Mouse (Mus musculus): Measurements from ENCODE around the gene Mrps10.
"Not testable (repeated sequence)": the region's sequence is repeated elsewhere in the genome, so short reads cannot be mapped to it uniquely, and the experiment has no call there.

The Mrps10 gene

DNA sequence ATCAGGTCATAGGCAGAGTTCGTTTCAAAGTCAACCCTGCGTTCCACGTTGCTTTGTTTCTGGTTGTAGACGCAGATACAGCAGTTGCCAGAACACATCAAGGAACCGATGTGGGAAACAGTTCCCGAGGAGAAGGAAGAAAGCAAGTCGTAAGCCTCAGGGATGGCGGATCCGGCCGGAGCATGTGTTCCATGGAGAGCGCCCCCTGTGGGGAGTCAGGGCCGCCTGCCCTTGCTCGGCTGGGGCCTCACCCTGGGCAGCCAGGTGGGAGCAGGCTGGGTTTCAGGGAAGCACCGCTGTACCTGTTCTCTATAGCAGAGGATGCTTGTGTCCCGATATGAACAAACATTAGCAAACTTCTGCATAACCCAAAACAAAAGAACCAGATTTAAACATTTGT, 9.4 kb downstream of the Mrps10 start:
- in situ Hi-C loops (cut with MboI; ENCODE audit: low sequenced_read_pairs): loop anchor here (25.0 kb wide), 1 partner anchor 109 kb away; no protein-coding TSS in a partner anchor

DNA sequence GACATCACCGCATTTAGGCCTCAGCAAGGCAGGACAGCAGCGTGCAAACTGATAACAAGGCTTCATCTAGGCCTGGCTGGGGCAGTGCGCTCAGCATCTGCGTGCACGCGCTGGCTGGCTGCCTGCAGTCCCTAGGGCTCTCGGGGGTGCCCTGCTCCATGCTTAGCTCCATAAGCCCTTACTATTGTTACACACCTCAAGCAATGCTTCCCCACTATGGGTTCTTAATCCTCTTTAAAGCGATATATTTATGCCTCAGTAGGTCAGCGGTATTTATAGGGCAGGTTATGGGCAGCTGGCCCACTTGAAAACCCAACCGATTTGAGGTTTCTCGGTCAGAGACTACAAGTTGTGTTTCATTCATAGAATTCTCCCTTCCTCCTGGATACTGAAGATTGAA, 13.2 kb downstream of the Mrps10 start:
- in situ Hi-C loops (cut with MboI; ENCODE audit: low sequenced_read_pairs): loop anchor here (25.0 kb wide), 1 partner anchor 105 kb away; no protein-coding TSS in a partner anchor

DNA sequence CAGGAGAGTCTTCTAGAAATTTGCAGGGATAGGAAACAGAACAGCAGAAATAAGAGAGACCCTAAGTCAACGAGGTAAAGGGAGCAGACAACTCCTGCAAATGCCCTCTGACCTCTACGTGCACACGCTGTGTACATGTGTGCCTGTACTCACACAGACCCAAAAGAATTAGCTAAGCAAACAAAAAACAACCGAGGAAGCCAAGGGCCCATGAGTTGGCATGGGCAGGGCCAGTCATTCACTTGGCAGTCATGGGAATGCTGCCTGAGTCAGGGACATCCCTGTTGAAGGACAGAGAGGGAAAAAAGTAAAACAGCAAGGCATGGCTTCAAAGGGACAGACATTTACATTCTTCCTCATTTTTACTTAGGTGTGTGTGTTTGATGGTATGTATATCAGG, 14.6 kb downstream of the Mrps10 start:
- in situ Hi-C loops (cut with MboI; ENCODE audit: low sequenced_read_pairs): loop anchor here (25.0 kb wide), 1 partner anchor 104 kb away; no protein-coding TSS in a partner anchor

DNA sequence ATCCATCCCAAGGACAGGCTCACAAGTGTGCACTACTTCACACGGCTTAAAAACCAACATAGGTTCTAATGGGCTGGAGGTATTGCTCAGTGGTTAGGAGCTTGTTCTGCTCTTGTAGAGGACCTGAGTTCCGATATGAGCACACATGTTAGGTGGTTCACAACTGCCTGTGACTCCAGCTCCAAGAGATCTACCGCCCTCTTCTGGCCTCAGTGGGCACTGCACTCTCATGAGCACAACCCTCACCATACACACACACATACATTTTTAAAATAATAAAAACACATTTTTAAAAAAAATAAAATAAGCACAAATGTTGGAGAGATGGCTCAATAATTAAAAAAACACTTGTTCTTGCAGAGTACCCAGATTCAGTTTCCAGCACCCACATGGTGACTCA, 15.4 kb downstream of the Mrps10 start:
- in situ Hi-C loops (cut with MboI; ENCODE audit: low sequenced_read_pairs): loop anchor here (25.0 kb wide), 1 partner anchor 103 kb away; no protein-coding TSS in a partner anchor

DNA sequence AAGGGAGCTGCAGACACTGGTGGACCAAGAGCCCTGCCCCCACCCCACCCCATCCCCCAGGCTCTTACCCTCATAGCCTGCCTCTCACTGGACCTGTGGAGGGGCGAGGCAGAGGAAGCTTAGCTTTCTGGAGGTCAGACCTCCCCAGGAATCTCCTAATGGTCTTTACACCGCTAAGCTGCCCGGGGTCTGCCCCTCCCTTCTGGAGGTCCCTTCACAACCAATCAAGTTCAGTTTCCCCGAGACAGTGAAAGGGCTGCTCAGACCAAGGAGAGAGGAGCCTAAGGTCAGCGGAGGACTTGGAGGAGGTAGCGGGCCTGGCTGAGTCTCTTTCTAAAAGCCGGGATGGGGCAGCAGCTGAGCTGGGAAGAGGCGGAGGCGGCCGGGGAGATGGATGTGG, 16.5 kb downstream of the Mrps10 start, which contains the start of gene Guca1b:
TSS of gene Guca1b (plus strand) at position 249 of the 400 bp plus-strand sequence.
- in situ Hi-C loops (cut with MboI; ENCODE audit: low sequenced_read_pairs): loop anchor here (25.0 kb wide), 1 partner anchor 102 kb away; no protein-coding TSS in a partner anchor

DNA sequence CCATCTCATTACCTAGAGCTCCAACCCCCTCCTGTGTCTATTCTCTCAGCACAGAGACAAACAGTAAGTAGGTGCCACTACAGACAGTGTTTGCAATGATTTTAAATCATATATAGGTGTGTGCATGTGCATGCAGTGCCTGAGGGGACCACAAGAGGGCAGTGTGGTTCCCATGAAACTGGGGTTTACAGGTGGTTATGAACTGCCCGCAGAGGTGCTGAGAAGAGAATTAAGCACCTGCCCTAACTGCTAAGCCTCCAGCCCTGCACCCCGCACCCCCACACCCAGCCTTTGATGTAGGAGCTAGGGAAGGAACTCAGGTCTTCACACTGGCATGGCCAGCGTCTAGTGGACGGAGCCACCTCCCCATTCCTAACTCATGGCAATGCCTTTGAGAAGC, 18.0 kb downstream of the Mrps10 start:
- in situ Hi-C loops (cut with MboI; ENCODE audit: low sequenced_read_pairs): loop anchor here (25.0 kb wide), 1 partner anchor 101 kb away; no protein-coding TSS in a partner anchor

DNA sequence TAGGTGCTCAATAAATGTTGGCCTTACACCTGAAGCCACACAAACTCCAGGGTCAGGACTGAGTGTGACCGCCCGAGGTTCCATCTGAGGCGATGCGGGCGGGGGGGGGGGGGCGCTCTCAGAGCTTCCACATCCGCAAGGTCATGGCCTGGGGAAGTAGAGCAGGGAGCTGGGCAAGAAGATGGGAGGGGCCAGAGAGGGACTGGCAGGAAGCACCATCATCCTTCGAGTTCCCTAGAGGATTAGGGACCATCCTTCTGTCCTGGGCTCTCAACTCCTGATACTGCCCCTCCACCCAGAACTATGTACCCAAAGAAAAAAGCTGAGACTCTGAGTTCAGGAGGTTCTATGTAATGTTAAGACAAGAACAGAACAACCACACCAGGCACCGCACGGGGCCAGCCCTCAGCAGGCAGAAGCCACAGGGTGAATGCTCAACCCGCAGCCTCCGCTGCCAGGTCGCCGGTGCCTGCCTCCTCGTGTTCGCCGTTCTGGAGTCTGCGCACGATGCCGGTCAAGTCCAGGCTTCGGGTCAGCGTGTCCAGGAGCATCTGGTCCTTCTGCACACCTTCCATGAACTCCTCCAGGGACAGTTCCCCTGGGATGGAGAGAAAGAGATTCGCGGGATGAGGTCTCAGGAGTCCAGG, 25.7 kb downstream of the Mrps10 start:
- in situ Hi-C loops (cut with MboI; ENCODE audit: low sequenced_read_pairs): loop anchor here (25.0 kb wide), 1 partner anchor 93 kb away; no protein-coding TSS in a partner anchor

DNA sequence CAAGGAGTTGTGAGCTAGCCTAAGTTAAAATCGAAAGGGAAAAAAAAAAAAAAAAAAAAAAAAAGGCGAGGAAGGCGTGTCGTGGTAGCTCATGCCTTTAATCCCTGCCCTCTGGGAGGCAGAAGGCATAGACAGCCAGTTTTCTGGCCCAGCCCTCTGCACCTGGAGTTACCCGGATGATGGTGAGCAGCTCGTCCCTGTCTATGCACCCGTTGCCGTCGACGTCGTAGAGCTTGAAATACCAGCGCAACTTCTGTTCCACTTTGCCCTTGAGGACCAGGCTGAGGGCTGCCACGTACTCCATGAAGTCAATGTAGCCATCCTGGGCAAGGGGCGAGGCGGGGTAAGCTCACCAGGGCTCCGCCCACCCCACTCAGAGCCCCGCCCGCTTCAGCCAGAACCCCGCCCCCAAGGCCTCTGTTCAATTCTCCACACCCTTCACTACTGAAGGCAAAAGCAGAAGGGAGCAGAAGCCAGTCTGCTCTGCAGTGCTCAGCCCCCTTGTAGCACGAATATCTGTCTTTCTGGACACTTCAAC, 26.8 kb downstream of the Mrps10 start:
- in situ Hi-C loops (cut with MboI; ENCODE audit: low sequenced_read_pairs): loop anchor here (25.0 kb wide), 1 partner anchor 92 kb away; no protein-coding TSS in a partner anchor

DNA sequence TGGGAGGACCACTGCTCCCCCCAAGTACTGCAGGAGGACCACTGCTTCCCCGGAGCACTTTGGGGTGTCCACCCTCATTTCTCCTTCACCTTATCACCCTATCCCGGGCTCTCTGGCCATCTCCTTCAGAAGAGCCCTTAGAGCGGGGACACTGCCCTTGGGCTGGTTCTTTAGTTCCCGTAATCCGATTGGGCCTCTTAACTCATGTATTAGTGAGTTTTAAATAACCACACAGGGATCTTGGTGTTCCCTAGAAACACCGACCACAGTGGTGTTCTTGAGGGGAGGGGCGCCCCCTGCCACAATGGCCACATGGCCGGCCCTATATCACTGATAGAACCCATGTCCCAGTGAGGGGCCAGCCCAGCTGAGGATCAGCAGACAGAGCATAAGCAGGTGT, 30.4 kb downstream of the Mrps10 start:
- in situ Hi-C loops (cut with MboI; ENCODE audit: low sequenced_read_pairs): loop anchor here (25.0 kb wide), 1 partner anchor 88 kb away; no protein-coding TSS in a partner anchor

DNA sequence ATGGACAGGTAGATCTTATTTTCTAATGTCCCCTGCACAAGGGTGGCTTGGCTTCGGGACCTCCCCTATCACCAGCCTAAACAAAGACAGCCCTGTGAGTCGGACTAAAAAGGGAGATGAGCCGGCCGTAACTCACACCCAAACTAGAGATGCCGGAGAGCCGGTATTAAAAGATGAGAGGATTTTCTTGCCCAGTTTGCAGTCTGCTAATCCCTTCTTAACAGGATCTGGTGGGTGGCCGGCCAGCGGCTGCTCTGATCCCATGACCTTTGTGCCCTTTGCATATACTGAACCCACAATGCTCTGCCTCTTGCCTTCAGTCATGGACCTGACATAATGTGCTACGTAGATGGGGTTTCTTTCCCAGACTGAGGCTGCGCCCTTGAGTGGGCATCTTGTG, 31.8 kb downstream of the Mrps10 start, which contains the start of gene Guca1a:
TSS of gene Guca1a (minus strand) at position 134 of the 400 bp plus-strand sequence.
- in situ Hi-C loops (cut with MboI; ENCODE audit: low sequenced_read_pairs): no loop called here

DNA sequence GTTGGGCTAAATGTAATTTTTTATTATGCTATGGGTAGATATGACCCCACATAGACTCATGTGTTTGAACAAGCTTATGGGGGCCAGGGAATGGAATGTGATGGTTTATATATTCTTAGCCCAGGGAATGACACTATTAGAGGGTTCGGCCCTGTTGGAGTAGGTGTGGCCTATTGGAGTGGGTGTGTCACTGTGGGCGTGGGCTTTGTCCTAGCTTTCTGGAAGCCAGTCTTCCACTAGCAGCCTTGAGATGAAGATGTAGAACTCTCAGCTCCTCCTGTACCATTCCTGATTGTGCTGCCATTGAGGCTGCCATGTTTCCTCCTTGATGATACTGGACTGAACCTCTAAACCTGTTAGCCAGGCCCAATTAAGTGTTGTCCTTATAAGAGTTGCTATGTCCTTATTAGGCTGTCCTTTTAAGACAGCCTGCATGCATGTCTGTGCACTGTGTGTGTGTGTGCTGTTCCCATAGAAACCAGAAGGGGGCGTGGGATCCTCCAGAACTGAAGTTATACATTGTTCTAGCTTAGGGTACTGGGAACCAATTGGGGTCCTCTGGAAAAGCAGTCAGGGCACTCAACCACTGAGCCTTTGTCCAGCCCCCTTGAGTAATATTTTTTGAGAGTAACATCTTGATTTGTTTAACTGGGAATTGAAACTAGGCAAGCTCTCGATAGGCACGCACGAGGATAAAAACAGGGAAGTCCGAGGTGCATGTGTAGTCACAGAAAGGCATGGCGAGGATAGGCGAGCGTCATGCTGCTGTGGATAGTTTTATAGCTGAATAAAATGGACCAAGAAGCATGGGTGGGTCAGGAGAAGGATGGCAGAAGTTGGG, 39.2 kb downstream of the Mrps10 start:
- in situ Hi-C loops (cut with MboI; ENCODE audit: low sequenced_read_pairs): no loop called here

DNA sequence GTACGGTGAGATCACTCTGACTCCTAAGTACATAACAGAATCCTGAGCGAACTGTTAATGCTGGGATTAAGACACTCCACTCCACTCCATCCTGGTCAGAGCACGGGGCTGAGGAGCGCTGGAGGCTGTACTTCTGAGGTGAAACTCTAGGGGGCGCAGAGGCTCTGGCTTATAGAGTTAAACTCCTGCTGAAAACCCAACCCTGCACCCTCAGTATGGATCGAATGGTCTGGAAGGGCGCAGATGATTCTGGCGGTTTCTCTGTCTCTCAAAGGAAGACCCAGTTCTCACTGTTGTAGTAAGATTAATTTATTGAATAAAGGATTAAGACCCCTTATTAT, 39.8 kb downstream of the Mrps10 start:
- in situ Hi-C loops (cut with MboI; ENCODE audit: low sequenced_read_pairs): no loop called here

DNA sequence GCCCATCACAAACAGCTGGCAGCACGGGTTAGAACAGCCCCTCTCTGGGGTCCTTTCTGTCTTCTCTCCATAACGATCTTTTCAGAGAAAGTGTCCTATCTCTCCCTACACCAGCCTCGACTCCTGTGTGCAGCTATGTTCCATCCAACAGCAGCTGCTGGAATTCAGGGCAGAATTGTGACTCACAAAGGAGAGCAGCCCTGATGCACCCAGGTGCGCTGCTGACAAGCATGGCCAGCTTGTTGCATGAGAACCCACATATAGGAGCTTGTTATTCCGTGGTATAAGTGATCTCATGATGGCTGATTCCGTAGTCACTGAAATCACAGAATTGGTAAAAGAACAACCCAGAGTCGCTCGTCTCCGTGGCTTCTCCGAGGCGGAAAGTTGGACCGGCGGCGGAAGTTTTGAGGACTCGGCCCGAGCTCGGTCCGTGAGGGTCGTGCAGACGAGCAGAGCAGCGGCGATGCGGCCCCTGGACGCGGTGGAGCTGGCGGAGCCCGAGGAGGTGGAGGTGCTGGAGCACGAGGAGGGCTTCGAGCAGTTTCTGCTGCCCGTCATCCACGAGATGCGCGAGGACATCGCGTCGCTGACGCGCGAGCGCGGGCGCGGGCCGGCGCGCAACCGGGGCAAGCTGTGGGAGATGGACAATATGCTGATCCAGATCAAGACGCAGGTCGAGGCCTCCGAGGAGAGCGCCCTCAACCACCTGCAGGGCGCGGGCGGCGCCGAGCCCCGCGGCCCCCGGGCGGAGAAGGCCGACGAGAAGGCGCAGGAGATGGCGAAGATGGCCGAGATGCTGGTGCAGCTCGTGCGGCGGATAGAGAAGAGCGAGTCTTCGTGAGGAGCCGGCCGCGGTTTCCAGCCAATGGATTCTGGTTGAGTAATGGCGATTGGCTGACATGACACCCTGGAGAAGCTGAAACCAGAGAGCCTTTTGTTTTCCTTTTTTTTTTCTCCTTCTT, 41.5 kb downstream of the Mrps10 start:
- in situ Hi-C loops (cut with MboI; ENCODE audit: low sequenced_read_pairs): not testable (repeated sequence)

DNA sequence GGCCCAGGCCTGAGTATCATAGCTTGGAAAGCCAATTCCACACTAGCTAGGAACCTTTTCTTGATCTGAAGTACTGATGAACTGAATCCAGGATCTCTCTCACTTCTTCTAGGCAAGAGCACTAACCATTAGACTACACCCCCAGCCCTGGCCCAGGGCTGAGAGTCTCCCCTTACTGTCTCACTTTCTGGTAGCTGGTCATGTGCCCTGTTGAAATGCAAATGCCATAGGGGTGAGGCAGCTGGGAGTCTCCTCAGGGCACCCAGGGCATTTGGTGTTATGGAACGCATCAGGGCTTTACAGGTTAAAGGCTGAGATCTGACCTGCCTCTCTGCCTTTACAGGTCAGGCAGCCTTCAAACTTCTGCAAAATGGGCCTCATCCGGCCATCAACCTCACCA, 51.5 kb downstream of the Mrps10 start:
- in situ Hi-C loops (cut with MboI; ENCODE audit: low sequenced_read_pairs): no loop called here

DNA sequence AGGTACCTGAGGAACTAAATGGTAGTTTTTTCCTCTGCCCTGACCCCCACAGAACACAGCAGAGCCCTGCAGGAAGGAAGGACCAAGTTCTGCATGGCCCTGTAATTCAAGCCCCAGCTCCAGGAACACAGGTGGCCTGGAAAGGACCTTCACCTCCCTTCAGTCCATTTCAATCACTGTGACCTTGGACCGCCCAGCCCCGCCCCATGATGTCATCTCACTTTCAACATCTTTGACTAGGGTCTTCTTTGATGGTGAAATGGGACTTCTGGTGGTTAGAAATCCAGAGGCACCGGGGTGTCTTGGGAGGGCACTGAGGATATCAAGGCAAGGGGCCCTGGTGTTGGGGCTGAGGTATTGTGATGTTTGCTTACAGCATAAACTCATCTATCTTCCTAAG, 52.9 kb downstream of the Mrps10 start:
- in situ Hi-C loops (cut with MboI; ENCODE audit: low sequenced_read_pairs): no loop called here

DNA sequence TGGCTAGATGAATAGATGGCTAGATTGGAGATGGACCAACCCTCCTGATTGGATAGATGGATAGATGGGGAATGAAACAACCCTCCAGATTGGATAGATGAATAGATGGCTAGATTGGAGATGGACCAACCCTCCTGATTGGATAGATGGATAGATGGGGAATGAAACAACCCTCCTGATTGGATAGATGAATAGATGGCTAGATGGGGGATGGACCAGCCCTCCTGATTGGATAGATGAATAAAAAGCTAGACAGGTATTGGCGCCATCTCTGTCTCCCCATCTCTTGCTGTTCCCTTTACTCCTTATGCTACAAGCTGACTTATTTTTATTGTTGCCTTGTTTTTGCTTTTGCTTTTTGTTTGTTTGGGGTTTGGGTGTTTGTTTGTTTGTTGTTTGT, 53.9 kb downstream of the Mrps10 start:
- in situ Hi-C loops (cut with MboI; ENCODE audit: low sequenced_read_pairs): not testable (repeated sequence)

DNA sequence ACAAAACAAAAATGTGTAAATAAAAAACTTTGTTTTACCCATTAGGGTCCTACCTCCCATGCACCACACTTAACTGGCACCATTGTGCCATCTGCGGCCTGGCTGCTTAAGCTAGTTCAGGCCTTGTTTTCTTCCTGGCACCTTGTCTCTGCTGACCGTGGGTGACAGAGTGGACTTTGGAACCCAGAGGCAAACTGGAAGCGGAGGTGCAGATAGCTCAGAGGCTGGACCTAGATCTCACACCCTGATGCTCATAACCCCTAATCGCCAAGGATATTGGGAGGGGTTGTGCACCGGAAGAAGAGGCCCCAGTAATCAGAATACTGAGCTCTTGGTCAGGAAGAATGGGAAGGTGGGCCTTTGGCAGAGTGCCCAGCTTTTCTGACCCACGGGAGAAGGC, 55.5 kb downstream of the Mrps10 start:
- in situ Hi-C loops (cut with MboI; ENCODE audit: low sequenced_read_pairs): no loop called here

DNA sequence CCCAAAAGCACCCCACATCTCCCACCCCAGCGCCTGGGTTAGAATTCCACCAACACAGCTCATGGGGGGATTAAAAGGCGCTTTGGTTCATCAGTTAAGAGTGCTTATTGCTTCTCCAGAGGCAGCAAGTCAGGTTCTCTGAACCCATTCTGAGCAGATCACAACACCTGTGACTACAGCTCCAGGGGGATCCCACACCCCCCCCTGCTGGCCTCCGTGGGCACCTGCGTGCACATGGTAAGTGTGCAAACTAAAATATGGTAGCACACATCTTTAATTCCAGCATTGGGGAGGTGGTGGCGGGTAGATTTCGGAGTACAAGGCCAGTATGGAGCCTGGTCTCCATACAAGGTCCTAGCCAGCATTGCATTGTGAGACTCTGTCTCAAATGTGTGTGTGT, 58.6 kb downstream of the Mrps10 start:
- in situ Hi-C loops (cut with MboI; ENCODE audit: low sequenced_read_pairs): no loop called here

DNA sequence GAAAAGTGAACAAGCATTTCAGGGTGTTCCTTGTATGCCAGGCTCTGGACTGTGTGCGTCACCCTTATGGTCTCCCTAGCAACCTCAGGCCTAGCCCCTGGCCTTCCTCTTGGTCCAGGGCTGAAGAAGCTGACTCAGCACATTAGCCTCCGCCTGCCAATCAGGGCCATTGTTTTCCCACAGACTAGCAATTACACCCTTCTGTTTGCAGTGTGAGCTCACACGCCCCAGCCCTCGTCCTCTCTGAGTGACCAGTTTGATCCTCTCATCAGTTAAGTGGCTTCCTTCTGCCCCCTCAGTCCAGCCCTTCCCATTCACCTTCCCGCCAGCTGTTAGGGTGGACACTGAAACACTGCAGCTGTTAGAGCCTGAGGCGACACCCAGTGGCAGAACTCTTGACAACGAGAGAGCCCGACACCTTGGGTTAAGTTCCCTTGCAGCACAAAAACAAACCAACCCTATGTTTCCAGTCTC, 60.2 kb downstream of the Mrps10 start:
- in situ Hi-C loops (cut with MboI; ENCODE audit: low sequenced_read_pairs): no loop called here

DNA sequence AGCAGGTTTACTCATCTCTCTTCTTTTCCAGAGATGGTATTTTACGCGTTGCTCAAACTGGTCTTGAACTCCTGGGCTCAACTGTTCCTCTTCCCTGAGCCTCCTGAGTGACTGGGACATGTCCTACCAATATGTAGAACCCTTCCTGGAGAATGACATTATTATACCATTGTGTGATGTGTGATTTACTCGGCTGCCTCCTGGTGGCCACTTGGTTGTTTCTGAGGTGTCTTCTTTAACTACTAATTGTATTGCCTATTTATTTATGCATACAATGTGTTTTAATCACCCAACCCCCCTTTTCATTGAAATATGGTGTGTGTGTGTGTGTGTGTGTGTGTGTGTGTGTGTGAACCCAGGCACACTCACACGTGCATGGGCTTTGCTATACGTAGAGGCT, 62.1 kb downstream of the Mrps10 start:
- in situ Hi-C loops (cut with MboI; ENCODE audit: low sequenced_read_pairs): no loop called here
